Mouse (Mus musculus) right cerebral cortex, postnatal 25 days (tissue): ENCODE data around the gene Hoxd8.

Source experiments
- DNase-seq: peaks from one replicate; pipeline ENCODE4 v3.0.0; 2022

Hoxd8 gene

GRCm38 (mm10) chr2:74686988-74687697 is 17.3 kb upstream of the Hoxd8 start:
- DNase-seq: no peak

DNA sequence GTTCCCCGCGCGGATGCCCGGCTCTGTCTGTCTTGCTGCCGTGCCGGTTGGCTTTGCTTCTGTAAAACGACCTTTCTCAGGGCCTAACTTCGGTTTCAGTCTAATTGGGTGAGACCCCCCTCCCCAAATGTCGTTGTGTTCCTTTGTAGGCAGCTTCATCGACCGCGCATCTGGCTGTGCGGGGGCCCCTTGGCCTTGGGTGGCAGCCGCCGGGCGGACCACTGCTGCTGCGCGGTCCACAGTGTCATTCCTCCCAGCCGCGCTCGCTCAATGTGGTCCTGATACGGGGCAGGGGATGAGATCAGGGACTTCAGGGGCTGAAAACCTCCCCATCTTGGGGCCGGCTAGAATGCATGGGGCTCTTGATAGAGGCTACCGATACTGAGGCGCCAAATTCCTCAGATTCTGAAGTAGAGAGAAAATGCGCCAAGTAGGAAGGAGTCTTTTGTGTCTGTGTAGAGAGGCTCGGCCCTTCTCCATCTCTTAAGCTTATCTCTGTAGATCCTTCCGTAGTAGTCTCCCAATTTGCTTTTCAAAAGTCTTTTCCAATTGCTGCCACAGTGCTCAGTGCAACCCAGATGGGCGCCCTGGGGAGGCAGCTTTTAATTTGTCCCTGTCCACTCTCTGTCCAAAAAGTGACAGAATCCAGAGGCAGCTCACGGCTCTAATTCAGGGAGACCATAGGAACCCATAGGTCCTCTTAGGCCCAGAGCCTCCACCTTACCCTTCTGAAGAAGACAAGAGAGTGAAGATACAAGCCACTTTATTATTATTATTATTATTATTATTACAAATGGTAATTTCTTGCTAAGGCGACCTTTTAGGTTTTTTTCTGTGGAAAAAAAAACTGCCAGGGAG is 16.5 kb upstream of the Hoxd8 start:
- DNase-seq: no peak

DNA sequence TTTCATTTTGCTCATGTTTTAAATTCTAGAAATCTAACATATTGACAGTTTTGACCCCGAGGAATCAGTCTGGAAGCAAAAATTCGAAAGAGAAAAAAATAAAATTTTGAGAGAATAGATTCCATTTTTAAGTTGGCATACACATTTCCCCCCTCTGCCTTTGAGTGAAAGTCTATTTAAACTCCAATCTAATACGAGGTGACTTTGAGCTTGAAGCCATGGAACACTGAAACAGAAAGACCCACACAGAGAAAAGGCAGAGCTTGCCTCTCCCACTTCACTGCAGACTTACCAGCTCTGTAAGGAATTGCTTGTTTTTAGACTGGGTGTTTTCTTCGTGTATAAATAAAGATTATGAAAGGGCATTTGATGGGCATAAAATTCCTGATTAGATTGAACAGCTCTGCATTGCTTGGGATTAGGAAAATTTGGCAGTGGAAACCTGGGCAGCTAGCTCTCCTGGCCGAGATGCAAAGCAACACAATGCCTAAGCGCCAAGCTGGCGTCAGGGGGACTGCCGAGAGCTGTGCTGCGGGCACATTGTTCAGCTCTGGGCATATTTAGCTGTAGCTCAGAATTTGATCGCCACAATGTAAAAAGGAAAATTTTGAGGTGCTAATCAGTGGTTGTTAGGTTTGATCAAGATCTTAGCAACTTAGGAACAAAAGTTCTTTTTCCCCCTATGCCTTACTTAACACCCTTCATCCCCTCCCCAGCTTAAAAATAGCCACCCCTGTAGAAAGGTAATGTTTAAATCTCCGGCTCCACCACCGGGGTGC is 15.4 kb upstream of the Hoxd8 start:
- no peak for DNase-seq

- DNase-seq: peak; percentile 19
These were observed 14.7 kb upstream of the Hoxd8 start for GRCm38 (mm10) chr2:74689574-74690337.

DNA sequence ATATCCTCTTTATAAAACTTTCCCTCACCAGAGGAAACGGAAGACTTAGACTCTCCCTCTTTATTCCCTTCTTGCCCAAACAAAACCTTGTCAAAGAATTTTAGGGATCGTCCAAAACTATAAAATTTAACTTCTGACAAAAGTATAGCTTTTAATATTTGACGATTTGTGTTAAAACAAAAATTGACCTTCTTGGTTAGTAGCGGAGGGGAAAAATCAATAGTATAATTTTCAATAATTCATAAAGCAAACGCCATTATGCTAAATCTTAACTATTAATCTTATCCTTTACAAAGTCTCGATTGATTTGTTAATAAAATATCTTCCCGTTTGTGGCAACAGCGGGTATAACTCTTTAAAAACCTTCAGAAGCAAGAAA is 14.1 kb upstream of the Hoxd8 start:
- DNase-seq: no peak

GRCm38 (mm10) chr2:74691022-74691951 is 13.1 kb upstream of the Hoxd8 start, which contains the start of gene Hoxd10:
Gene Hoxd10 (plus strand): TSS chr2:74691924.
- DNase-seq: no peak

DNA sequence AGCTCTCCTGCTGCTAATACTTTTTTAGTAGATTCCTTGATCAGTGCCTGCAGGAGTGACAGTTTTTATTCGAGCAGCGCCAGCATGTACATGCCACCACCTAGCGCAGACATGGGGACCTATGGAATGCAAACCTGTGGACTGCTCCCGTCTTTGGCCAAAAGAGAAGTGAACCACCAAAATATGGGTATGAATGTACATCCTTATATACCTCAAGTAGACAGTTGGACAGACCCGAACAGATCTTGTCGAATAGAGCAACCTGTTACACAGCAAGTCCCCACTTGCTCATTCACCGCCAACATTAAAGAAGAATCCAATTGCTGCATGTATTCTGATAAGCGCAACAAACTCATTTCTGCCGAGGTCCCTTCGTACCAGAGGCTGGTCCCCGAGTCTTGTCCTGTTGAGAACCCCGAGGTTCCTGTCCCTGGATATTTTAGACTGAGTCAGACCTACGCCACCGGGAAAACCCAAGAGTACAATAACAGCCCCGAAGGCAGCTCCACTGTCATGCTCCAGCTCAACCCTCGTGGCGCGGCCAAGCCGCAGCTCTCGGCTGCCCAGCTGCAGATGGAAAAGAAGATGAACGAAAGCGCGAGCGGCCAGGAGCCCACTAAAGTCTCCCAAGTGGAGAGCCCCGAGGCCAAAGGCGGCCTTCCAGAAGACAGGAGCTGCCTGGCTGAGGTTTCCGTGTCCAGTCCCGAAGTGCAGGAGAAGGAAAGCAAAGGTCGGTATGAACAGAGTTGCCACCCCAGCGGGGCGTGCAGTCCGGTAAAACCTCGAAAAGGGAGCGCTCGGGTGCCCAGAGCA is 12.2 kb upstream of the Hoxd8 start:
- no peak for DNase-seq

DNA sequence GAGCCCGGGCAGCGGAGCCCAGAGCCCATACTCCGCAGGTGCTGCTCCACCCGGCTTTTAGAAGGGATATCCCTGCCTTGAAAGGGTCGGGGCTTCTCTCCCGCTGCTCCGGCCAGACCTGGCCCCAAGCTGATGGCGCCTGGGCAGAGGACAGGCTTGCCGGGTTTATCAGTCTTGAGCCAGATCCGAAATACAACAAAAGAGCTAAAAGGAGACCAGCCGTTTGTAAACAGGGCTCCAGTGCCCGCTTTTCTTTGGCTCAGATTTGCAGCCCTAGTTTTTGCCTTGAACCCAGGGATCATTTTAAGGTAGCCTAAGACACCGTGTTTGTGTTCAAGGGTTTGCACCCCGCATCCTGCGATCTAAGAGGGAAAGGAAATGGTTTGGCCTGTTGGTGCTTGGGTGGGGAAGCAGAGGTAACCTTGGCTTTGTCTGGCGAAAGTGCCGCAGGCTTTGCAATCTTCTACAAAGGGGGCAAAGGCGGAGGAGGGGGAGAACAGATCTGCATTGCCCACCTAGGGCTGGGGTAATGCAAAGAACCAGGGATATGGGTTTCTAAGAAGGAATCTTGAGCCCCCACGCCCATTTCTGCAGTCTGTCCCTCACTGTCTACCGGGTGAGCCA is 11.5 kb upstream of the Hoxd8 start:
- no peak for DNase-seq

GRCm38 (mm10) chr2:74693432-74693827 is 11.0 kb upstream of the Hoxd8 start:
- no peak for DNase-seq

DNA sequence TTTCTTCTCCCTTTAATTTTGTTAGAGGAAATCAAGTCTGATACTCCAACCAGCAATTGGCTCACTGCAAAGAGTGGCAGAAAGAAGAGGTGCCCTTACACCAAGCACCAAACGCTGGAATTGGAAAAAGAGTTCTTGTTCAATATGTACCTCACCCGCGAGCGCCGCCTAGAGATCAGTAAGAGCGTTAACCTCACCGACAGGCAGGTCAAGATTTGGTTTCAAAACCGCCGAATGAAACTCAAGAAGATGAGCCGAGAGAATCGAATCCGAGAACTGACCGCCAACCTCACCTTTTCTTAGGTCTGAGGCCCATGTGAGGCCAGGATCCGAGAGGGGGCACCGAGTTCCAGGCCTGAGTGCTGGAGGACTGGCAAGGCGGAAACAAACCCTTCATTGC is 10.3 kb upstream of the Hoxd8 start:
- no peak for DNase-seq

DNA sequence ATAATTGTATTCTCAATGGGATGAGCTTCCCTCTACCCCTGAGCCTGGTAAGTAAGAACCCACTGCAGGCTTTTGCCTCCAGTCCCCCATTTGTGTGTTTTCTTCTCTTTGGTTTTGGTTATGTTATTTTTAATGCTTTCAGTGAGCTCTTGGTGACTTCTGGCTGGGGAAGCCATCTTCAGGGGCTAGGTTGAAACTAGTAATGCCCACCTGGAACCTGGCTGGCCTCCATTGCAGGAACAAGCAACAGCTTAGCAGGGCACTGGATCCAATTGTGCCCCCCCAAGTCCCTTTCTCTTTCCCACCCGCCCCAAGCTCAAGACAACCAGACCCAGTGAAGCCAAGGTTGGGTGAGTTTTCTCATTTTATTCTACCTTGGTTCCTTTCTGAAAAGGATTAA is 9.0 kb upstream of the Hoxd8 start:
- no peak for DNase-seq

- DNase-seq: no peak
These were observed 8.5 kb upstream of the Hoxd8 start for GRCm38 (mm10) chr2:74695813-74696430.

GRCm38 (mm10) chr2:74696442-74697335 is 7.7 kb upstream of the Hoxd8 start:
- no peak for DNase-seq

DNA sequence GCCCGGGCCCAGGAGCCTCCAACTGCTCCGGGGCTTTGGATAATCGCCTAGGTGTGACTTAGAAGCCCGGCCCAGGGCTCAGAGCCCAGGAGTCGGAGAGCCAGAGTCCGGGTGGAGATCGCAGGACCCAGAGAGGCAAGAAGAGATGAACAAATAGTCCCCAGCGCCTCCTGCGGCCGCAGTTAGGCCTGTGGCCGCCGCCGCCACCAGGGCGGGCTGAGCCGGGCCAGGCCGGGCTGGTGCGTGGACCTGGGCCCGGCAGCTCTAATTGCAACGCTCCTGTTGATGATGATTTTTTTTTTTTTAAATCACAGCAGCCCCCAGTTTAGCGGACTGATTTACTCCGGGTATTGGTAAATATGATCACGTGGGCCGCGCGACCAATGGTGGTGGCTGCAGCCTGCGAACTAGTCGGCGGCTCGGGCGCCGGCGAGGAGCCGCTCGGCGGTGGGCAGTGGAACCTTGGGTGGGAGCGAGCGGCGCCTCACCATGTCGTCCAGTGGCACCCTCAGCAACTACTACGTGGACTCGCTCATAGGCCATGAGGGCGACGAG is 6.8 kb upstream of the Hoxd8 start, which contains the start of gene Hoxd9:
TSS of gene Hoxd9 (plus strand) at position 161 of the 555 bp plus-strand sequence.
- no peak for DNase-seq

GRCm38 (mm10) chr2:74698201-74699052 is 6.0 kb upstream of the Hoxd8 start:
- DNase-seq: no peak

- DNase-seq: no peak
These were observed 5.4 kb upstream of the Hoxd8 start for GRCm38 (mm10) chr2:74699053-74699430.
